Mouse (Mus musculus) CH12.LX (cell line): ENCODE measurements at regions not wholly inside any gene's neighbourhood (a gene's known extent, or its start where the extent isn't known, plus 50 kb on each side); places are given as distances from the start of the nearest gene placed in this dataset.

Experiments
- DNase-seq: peaks from one replicate; pipeline ENCODE4 v3.0.0-alpha.2; 2013; ENCODE audit errors: extremely low read depth
- H3K27ac ChIP-seq: 2 replicates; pipeline ENCODE4 v1.5.1; 2012; ENCODE audit warnings: low read depth, mild to moderate bottlenecking, control low read depth, moderate library complexity; ENCODE audit not compliant: insufficient read depth
- H3K27me3 ChIP-seq: replicated peaks from 2 replicates; pipeline ENCODE3; 2012; ENCODE audit warnings: inconsistent platforms
- H3K36me3 ChIP-seq, 2 experiments: replicated peaks in 1 of 2; 2 replicates each; pipeline versions ENCODE3 to v1.6.1; 2012; ENCODE audit warnings: inconsistent platforms in 1 of 2, low read length in 1 of 2, mild to moderate bottlenecking in 1 of 2, mixed read lengths in 1 of 2, moderate library complexity in 1 of 2; ENCODE audit not compliant: control insufficient read depth in 1 of 2, insufficient read depth in 1 of 2
- H3K4me1 ChIP-seq, 2 experiments: 2 replicates each; pipeline ENCODE4 v1.6.1; 2012; ENCODE audit warnings: inconsistent platforms in 1 of 2, moderate library complexity in 1 of 2; ENCODE audit not compliant: insufficient read depth in 2 of 2, control insufficient read depth in 1 of 2
- H3K4me2 ChIP-seq: 2 replicates; pipeline ENCODE4 v1.6.1; 2012; ENCODE audit warnings: low read depth, mild to moderate bottlenecking, control low read depth; ENCODE audit not compliant: poor library complexity, insufficient read depth, severe bottlenecking
- H3K4me3 ChIP-seq, 3 experiments: fragments of 150-350 bp in 1 of 3; sonication (generic) in 1 of 3; replicated peaks in 1 of 3; 2 replicates each; pipeline versions ENCODE3 to v1.5.1; 2011 to 2012; ENCODE audit warnings: low read depth in 2 of 3, low read length in 2 of 3, mild to moderate bottlenecking in 2 of 3, moderate library complexity in 2 of 3, control low read depth in 1 of 3, improper control_type of control experiment in 1 of 3, inconsistent platforms in 1 of 3, mixed read lengths in 1 of 3; ENCODE audit not compliant: poor library complexity in 1 of 3
- H3K79me2 ChIP-seq: replicated peaks from 2 replicates; pipeline ENCODE4 v1.6.1; 2012; ENCODE audit warnings: mild to moderate bottlenecking, moderate library complexity; ENCODE audit not compliant: control insufficient read depth, poor library complexity, insufficient read depth, severe bottlenecking; ENCODE audit errors: extremely low read depth
- H3K9ac ChIP-seq: 2 replicates; pipeline ENCODE4 v1.6.1; 2012; ENCODE audit warnings: low read depth, mild to moderate bottlenecking, control low read depth, moderate library complexity; ENCODE audit not compliant: insufficient read depth
- H3K9me3 ChIP-seq: replicated peaks from 2 replicates; pipeline ENCODE3; 2012; ENCODE audit warnings: low read length, inconsistent platforms, mixed read lengths
- BHLHE40 ChIP-seq: IDR thresholded peaks from 2 replicates; pipeline ENCODE4 v1.6.1; 2011; ENCODE audit warnings: mild to moderate bottlenecking, low read depth, low read length, improper control_type of control experiment
- CHD1 ChIP-seq: IDR thresholded peaks from 2 replicates; pipeline ENCODE4 v1.6.1; 2012; ENCODE audit warnings: low read depth, low read length, improper control_type of control experiment, inconsistent platforms
- CHD2 ChIP-seq: IDR thresholded peaks from 2 replicates; pipeline ENCODE4 v1.6.1; 2011; ENCODE audit warnings: low read length, improper control_type of control experiment
- CTCF ChIP-seq, 2 experiments: IDR thresholded peaks in 1 of 2; conservative IDR thresholded peaks in 1 of 2; 2 replicates each; pipeline ENCODE4 v1.5.1; 2011 to 2012; ENCODE audit warnings: low read depth in 2 of 2, low read length in 2 of 2, improper control_type of control experiment in 1 of 2, inconsistent platforms in 1 of 2, mild to moderate bottlenecking in 1 of 2, moderate library complexity in 1 of 2
- ELF1 ChIP-seq: IDR thresholded peaks from 2 replicates; pipeline ENCODE4 v1.6.1; 2014; ENCODE audit warnings: low read depth, mild to moderate bottlenecking, inconsistent platforms, low read length, improper control_type of control experiment
- ETS1 ChIP-seq: conservative IDR thresholded peaks from 2 replicates; pipeline ENCODE4 v1.6.1; 2012; ENCODE audit warnings: low read depth, mild to moderate bottlenecking, inconsistent platforms, low read length, improper control_type of control experiment, moderate library complexity
- GABPA ChIP-seq: IDR thresholded peaks from 2 replicates; pipeline ENCODE4 v1.6.1; 2012; ENCODE audit warnings: low read depth, low read length, improper control_type of control experiment, inconsistent platforms; ENCODE audit not compliant: insufficient replicate concordance
- HCFC1 ChIP-seq: IDR thresholded peaks from 2 replicates; pipeline ENCODE4 v1.6.1; 2012; ENCODE audit warnings: low read depth, mild to moderate bottlenecking, inconsistent platforms, low read length, improper control_type of control experiment
- JUN ChIP-seq: IDR thresholded peaks from 2 replicates; pipeline ENCODE4 v1.6.1; 2011; ENCODE audit warnings: low read depth, mild to moderate bottlenecking, low read length, improper control_type of control experiment, moderate library complexity; ENCODE audit not compliant: insufficient read depth
- JUND ChIP-seq: conservative IDR thresholded peaks from 2 replicates; pipeline ENCODE4 v1.6.1; 2011; ENCODE audit warnings: low read depth, low read length, improper control_type of control experiment
- MAFK ChIP-seq: IDR thresholded peaks from 2 replicates; pipeline ENCODE4 v1.6.1; 2011; ENCODE audit warnings: low read length, improper control_type of control experiment; ENCODE audit not compliant: insufficient replicate concordance
- MAX ChIP-seq: IDR thresholded peaks from 2 replicates; pipeline ENCODE4 v1.6.1; 2011; ENCODE audit warnings: low read length, improper control_type of control experiment
- MEF2A ChIP-seq: IDR thresholded peaks from 2 replicates; pipeline ENCODE4 v1.6.1; 2014; ENCODE audit warnings: low read depth, mild to moderate bottlenecking, inconsistent platforms, low read length, improper control_type of control experiment, borderline replicate concordance
- MXI1 ChIP-seq: IDR thresholded peaks from 2 replicates; pipeline ENCODE4 v1.6.1; 2011; ENCODE audit warnings: mild to moderate bottlenecking, low read depth, low read length, improper control_type of control experiment
- NRF1 ChIP-seq: IDR thresholded peaks from 2 replicates; pipeline ENCODE4 v1.6.1; 2014; ENCODE audit warnings: low read depth, mild to moderate bottlenecking, inconsistent platforms, low read length, improper control_type of control experiment, moderate library complexity
- PAX5 ChIP-seq: IDR thresholded peaks from 2 replicates; pipeline ENCODE4 v1.6.1; 2012; ENCODE audit warnings: low read length, inconsistent platforms, mixed read lengths
- RAD21 ChIP-seq: IDR thresholded peaks from 2 replicates; pipeline ENCODE4 v1.6.1; 2011; ENCODE audit warnings: low read depth, mild to moderate bottlenecking, low read length, improper control_type of control experiment, moderate library complexity
- RCOR1 ChIP-seq: conservative IDR thresholded peaks from 2 replicates; pipeline ENCODE4 v1.6.1; 2012; ENCODE audit warnings: low read depth, mild to moderate bottlenecking, inconsistent platforms, low read length, improper control_type of control experiment
- UBTF ChIP-seq: IDR thresholded peaks from 2 replicates; pipeline ENCODE4 v1.6.1; 2012; ENCODE audit warnings: low read depth, mild to moderate bottlenecking, inconsistent platforms, low read length, improper control_type of control experiment, moderate library complexity
- ZC3H11A ChIP-seq: IDR thresholded peaks from 2 replicates; pipeline ENCODE4 v1.6.1; 2012; ENCODE audit warnings: low read depth, mild to moderate bottlenecking, inconsistent platforms, low read length, improper control_type of control experiment
- ZKSCAN1 ChIP-seq: IDR thresholded peaks from 2 replicates; pipeline ENCODE4 v1.6.1; 2012; ENCODE audit warnings: low read depth, inconsistent platforms, low read length, improper control_type of control experiment, borderline replicate concordance
- ZMIZ1 ChIP-seq: IDR thresholded peaks from 2 replicates; pipeline ENCODE4 v1.6.1; 2012; ENCODE audit warnings: low read depth, mild to moderate bottlenecking, inconsistent platforms, low read length, improper control_type of control experiment
- dilution Hi-C: fragments of 300-500 bp; cut with MboI; formaldehyde crosslinking; loops from 2 replicates; pipeline ENCODE4 v1.14.3; 2020; ENCODE audit warnings: low sequenced_read_pairs; ENCODE audit not compliant: extremely low pct_unique_long_range_greater_than_20kb, extremely low pct_ligation_motif_present
- in situ Hi-C: fragments of 300-500 bp; cut with MboI; formaldehyde crosslinking; loops from 3 replicates; pipeline ENCODE4 v1.14.3; 2019; ENCODE audit warnings: low sequenced_read_pairs, low pct_ligation_motif_present, low pct_unique_long_range_greater_than_20kb, mixed read lengths

- no peak for DNase-seq
- H3K4me2 ChIP-seq, result no peak overlapping the region
- in situ Hi-C loops, result loop anchor here (5.0 kb wide), 1 partner anchor 42 kb away; no protein-coding TSS in a partner anchor
Observed at GRCm38 (mm10) chr6:99800324-99800723, 74.1 kb upstream of the Prok2 start.

GRCm38 (mm10) chr6:99796390-99796789 is 70.2 kb upstream of the Prok2 start:
- Histone ChIP-seq H3K4me2 (no peak overlapping the region; the same call in 1 of the 2 replicates), H3K9me3 (no peaks in the 10 kb centered on the region), H3K4me1 (no peaks in the 10 kb centered on the region), H3K27ac (no peak overlapping the region), H3K36me3 (no peaks in the 10 kb centered on the region), H3K27me3 (no peaks in the 10 kb centered on the region), H3K9ac (no peak overlapping the region), H3K4me3 (no peak overlapping the region), H3K79me2 (no peaks in the 10 kb centered on the region)
- in situ Hi-C loops (loop anchor here (25.0 kb wide), 1 partner anchor 134 kb away; the partner anchor contains the start of genes Eif4e3 and Gm20696), dilution Hi-C loops (no loop called here)
- TF ChIP-seq BHLHE40 (no peak), ELF1 (peak; percentile 55), MAX (no peak), MAFK (no peak), GABPA (no peak)
- no peak for DNase-seq

More at GRCm38 (mm10) chr6:99800324-99800723, 74.1 kb upstream of the Prok2 start:
- no peak overlapping the region for H3K9ac ChIP-seq
- H3K27ac ChIP-seq, result no peak overlapping the region
- dilution Hi-C loops, result no loop called here
- no peak for TF ChIP-seq BHLHE40
- no peak for TF ChIP-seq ELF1
- no peak for TF ChIP-seq NRF1
- no peak for TF ChIP-seq MEF2A
- no peak for TF ChIP-seq RCOR1
- no peak for TF ChIP-seq ZKSCAN1
- TF ChIP-seq ZC3H11A, result no peak
- TF ChIP-seq HCFC1, result no peak
- no peak for TF ChIP-seq ETS1
- no peak for TF ChIP-seq UBTF
- TF ChIP-seq MAX, result no peak
- no peak for TF ChIP-seq PAX5
- no peak for TF ChIP-seq JUND
- no peak for TF ChIP-seq CHD1
- no peak for TF ChIP-seq RAD21
- no peak for TF ChIP-seq MXI1
- TF ChIP-seq JUN, result no peak
- no peak for TF ChIP-seq CTCF (conservative IDR thresholded peaks at IDR 0.05 in 1 of 2, IDR thresholded peaks at IDR 0.05 in 1 of 2; ENCODE audit: low read depth in 2 of 2, low read length in 2 of 2)
- TF ChIP-seq CHD2, result no peak
- TF ChIP-seq ZMIZ1, result no peak
- no peaks in the 10 kb centered on the region for H3K27me3 ChIP-seq
- no peaks in the 10 kb centered on the region for H3K9me3 ChIP-seq
- peaks cover 7 to 19% of the 10 kb centered on the region in 2 experiments; a peak in 3 of 4 replicates for H3K4me1 ChIP-seq
- H3K36me3 ChIP-seq, result no peaks in the 10 kb centered on the region
- H3K4me3 ChIP-seq, result no peak overlapping the region
- no peaks in the 10 kb centered on the region for H3K79me2 ChIP-seq
